Mouse (Mus musculus) liver, embryonic 12.5 days (tissue): ENCODE data around the gene Hist3h2a. TPM values are rescaled to one million over a fixed set of nuclear protein-coding genes. Genes with fewer than 3 reads are reported as not detected.
A peak's percentile ranks its signal among the peaks of the same experiment; 100 is the strongest.
"Not testable (repeated sequence)": the region's sequence is repeated elsewhere in the genome, so short reads cannot be mapped to it uniquely, and the experiment has no call there.

ENCODE experiments used
- ATAC-seq: fragments of 200-750 bp; cut with Nextera tagmentation; 2 replicates; pipeline ENCODE4 v1.8.0; 2017; ENCODE audit warnings: moderate number of reproducible peaks, mild to moderate bottlenecking, moderate library complexity
- H3K27ac ChIP-seq: fragments of 300-500 bp; sonication (generic); 2 replicates; pipeline ENCODE4 v1.5.1; 2016; ENCODE audit warnings: mild to moderate bottlenecking
- H3K27me3 ChIP-seq: fragments of 300-500 bp; sonication (generic); replicated peaks from 2 replicates; pipeline ENCODE4 v1.6.1; 2016; ENCODE audit warnings: mild to moderate bottlenecking, moderate library complexity
- H3K36me3 ChIP-seq: fragments of 300-500 bp; sonication (generic); 2 replicates; pipeline ENCODE4 v1.6.1; 2016; ENCODE audit warnings: mild to moderate bottlenecking, moderate library complexity
- H3K4me1 ChIP-seq: fragments of 300-500 bp; sonication (generic); 2 replicates; pipeline ENCODE4 v1.6.1; 2016
- H3K4me2 ChIP-seq: fragments of 300-500 bp; sonication (generic); 2 replicates; pipeline ENCODE4 v1.6.1; 2016; ENCODE audit warnings: mild to moderate bottlenecking, moderate library complexity
- H3K4me3 ChIP-seq: fragments of 300-500 bp; sonication (generic); 2 replicates; pipeline ENCODE4 v1.5.1; 2016; ENCODE audit warnings: mild to moderate bottlenecking, moderate library complexity
- H3K9ac ChIP-seq: fragments of 300-500 bp; sonication (generic); 2 replicates; pipeline ENCODE4 v1.6.1; 2016; ENCODE audit warnings: mild to moderate bottlenecking, moderate library complexity
- H3K9me3 ChIP-seq: fragments of 300-500 bp; sonication (generic); replicated peaks from 2 replicates; pipeline ENCODE4 v1.6.1; 2016; ENCODE audit warnings: mild to moderate bottlenecking, moderate library complexity
- WGBS: fragments of 180-500 bp; shearing (Covaris S2); methylation state at CpG from one replicate; pipeline ENCODE4 v1.1.7; 2016; ENCODE audit not compliant: insufficient replicate concordance; 5-methylcytosine and 5-hydroxymethylcytosine counted together
- polyA plus RNA-seq: library from polyadenylated mRNA; unstranded; fragments of >200 nt; fragmentation: Nextera tagmentation; extraction: Ambion mirVana; gene quantifications from 2 replicates; pipeline ENCODE4 v1.2.1, GENCODE M21; 2016

The Hist3h2a gene
- polyA plus RNA-seq, 1 experiment from 2014 or later = 14.3 TPM

GRCm38 (mm10) chr11:58948542-58949479, 5.7 kb upstream of the Hist3h2a start, which contains the start of gene Hist3h2ba:
Gene Hist3h2ba (plus strand): TSS chr11:58948920.
- Histone ChIP-seq H3K9ac (peak within 1 kb of the TSS; percentile 70), H3K4me2 (peak within 1 kb of the TSS; percentile 75), H3K36me3 (no peaks in the 10 kb centered on the region), H3K27me3 (peaks cover 80% of the 10 kb centered on the region), H3K4me3 (peak within 1 kb of the TSS; percentile 55), H3K27ac (peak within 1 kb of the TSS; percentile 72), H3K9me3 (no peaks in the 10 kb centered on the region), H3K4me1 (peaks cover 37% of the 10 kb centered on the region)
- 1% methylated on average over 48 of the region's 48 CpGs for WGBS
- ATAC-seq = peak; percentile 74

GRCm38 (mm10) chr11:58949480-58950431, 4.7 kb upstream of the Hist3h2a start:
- Histone ChIP-seq H3K27ac (peak overlapping the region; percentile 72; the same call in 1 of the 2 replicates), H3K4me1 (peaks cover 37% of the 10 kb centered on the region), H3K4me2 (peak overlapping the region; percentile 75), H3K4me3 (peak overlapping the region; percentile 55), H3K9ac (peak overlapping the region; percentile 70), H3K36me3 (no peaks in the 10 kb centered on the region), H3K27me3 (peaks cover 70% of the 10 kb centered on the region), H3K9me3 (no peaks in the 10 kb centered on the region)
- ATAC-seq = no peak
- 25% methylated on average over 20 of the region's 20 CpGs for WGBS

GRCm38 (mm10) chr11:58951210-58951609, 3.3 kb upstream of the Hist3h2a start:
- Histone ChIP-seq H3K27ac (no peak overlapping the region), H3K4me2 (no peak overlapping the region), H3K36me3 (peaks cover 3% of the 10 kb centered on the region), H3K4me1 (peaks cover 40% of the 10 kb centered on the region), H3K27me3 (peaks cover 56% of the 10 kb centered on the region), H3K9ac (no peak overlapping the region), H3K9me3 (no peaks in the 10 kb centered on the region), H3K4me3 (no peak overlapping the region)
- 72% methylated on average over 5 of the region's 5 CpGs for WGBS
- ATAC-seq = no peak

GRCm38 (mm10) chr11:58953351-58954169, 925 bp upstream of the Hist3h2a start:
- peak overlapping the region; percentile 98 for H3K9ac ChIP-seq
- peak overlapping the region; percentile 89 for H3K4me3 ChIP-seq
- no peaks in the 10 kb centered on the region for H3K9me3 ChIP-seq
- H3K36me3 ChIP-seq = peaks cover 25% of the 10 kb centered on the region
- peak; percentile 28 for ATAC-seq
- H3K27ac ChIP-seq = peak overlapping the region; percentile 99
- peaks cover 34% of the 10 kb centered on the region for H3K27me3 ChIP-seq
- H3K4me1 ChIP-seq = peaks cover 50% of the 10 kb centered on the region
- WGBS = under 1% methylated on average over 33 of the region's 33 CpGs
- peak overlapping the region; percentile 95 for H3K4me2 ChIP-seq

- H3K27me3 ChIP-seq = peaks cover 28% of the 10 kb centered on the region
- ATAC-seq, H3K9me3 ChIP-seq: not testable (repeated sequence)
- H3K36me3 ChIP-seq = peaks cover 25% of the 10 kb centered on the region
- H3K4me3 ChIP-seq = peak overlapping the region; percentile 89
- peaks cover 50% of the 10 kb centered on the region for H3K4me1 ChIP-seq
- WGBS = 0% methylated on average over 16 of the region's 17 CpGs
- H3K27ac ChIP-seq = peak overlapping the region; percentile 99
- H3K9ac ChIP-seq = peak overlapping the region; percentile 98
- H3K4me2 ChIP-seq = peak overlapping the region; percentile 95
Observed at GRCm38 (mm10) chr11:58954170-58954419, 390 bp upstream of the Hist3h2a start.

GRCm38 (mm10) chr11:58955143-58955867, 820 bp downstream of the Hist3h2a start:
- Histone ChIP-seq H3K4me1 (peaks cover 52% of the 10 kb centered on the region), H3K9me3 (no peaks in the 10 kb centered on the region), H3K4me3 (peak overlapping the region; percentile 89), H3K27me3 (peaks cover 17% of the 10 kb centered on the region), H3K36me3 (peaks cover 25% of the 10 kb centered on the region), H3K27ac (peak overlapping the region; percentile 99), H3K4me2 (peak overlapping the region; percentile 95), H3K9ac (peak overlapping the region; percentile 98)
- peak; percentile 30 for ATAC-seq
- under 1% methylated on average over 20 of the region's 20 CpGs for WGBS

- peak overlapping the region; percentile 98 for H3K9ac ChIP-seq
- peaks cover 54% of the 10 kb centered on the region for H3K4me1 ChIP-seq
- H3K9me3 ChIP-seq = no peaks in the 10 kb centered on the region
- peaks cover 11% of the 10 kb centered on the region for H3K27me3 ChIP-seq
- H3K36me3 ChIP-seq = peaks cover 25% of the 10 kb centered on the region
- H3K4me3 ChIP-seq = peak overlapping the region; percentile 89
- peak overlapping the region; percentile 95 for H3K4me2 ChIP-seq
- ATAC-seq = no peak
- H3K27ac ChIP-seq = peak overlapping the region; percentile 99
- 45% methylated on average over 8 of the region's 8 CpGs for WGBS
Observed at GRCm38 (mm10) chr11:58955868-58956257, 1.4 kb downstream of the Hist3h2a start.

GRCm38 (mm10) chr11:58957226-58957914, 2.9 kb downstream of the Hist3h2a start:
- peak overlapping the region; percentile 95 for H3K4me2 ChIP-seq
- no peak for ATAC-seq
- WGBS = 89% methylated on average over 5 of the region's 5 CpGs
- peaks cover 25% of the 10 kb centered on the region for H3K36me3 ChIP-seq
- peak overlapping the region; percentile 98 for H3K9ac ChIP-seq
- peaks cover 8% of the 10 kb centered on the region; the same call in 1 of the 2 replicates for H3K9me3 ChIP-seq
- peaks cover 59% of the 10 kb centered on the region for H3K4me1 ChIP-seq
- H3K27ac ChIP-seq = peak overlapping the region; percentile 99
- peak overlapping the region; percentile 89 for H3K4me3 ChIP-seq
- peaks cover 14% of the 10 kb centered on the region for H3K27me3 ChIP-seq

GRCm38 (mm10) chr11:58958536-58958935, 4.1 kb downstream of the Hist3h2a start:
- 80% methylated on average over 6 of the region's 6 CpGs for WGBS
- peaks cover 8% of the 10 kb centered on the region; the same call in 1 of the 2 replicates for H3K9me3 ChIP-seq
- peak overlapping the region; percentile 72 for H3K9ac ChIP-seq
- H3K27ac ChIP-seq = peak overlapping the region; percentile 15; the same call in 1 of the 2 replicates
- H3K4me1 ChIP-seq = peaks cover 55% of the 10 kb centered on the region
- H3K4me3 ChIP-seq = peak overlapping the region; percentile 63
- peak overlapping the region; percentile 95 for H3K4me2 ChIP-seq
- ATAC-seq = no peak
- H3K36me3 ChIP-seq = peaks cover 25% of the 10 kb centered on the region
- peaks cover 26% of the 10 kb centered on the region for H3K27me3 ChIP-seq

- H3K9ac ChIP-seq = peak overlapping the region; percentile 72
- peaks cover 8% of the 10 kb centered on the region; the same call in 1 of the 2 replicates for H3K9me3 ChIP-seq
- peaks cover 33% of the 10 kb centered on the region for H3K27me3 ChIP-seq
- no peak for ATAC-seq
- peak overlapping the region; percentile 95 for H3K4me2 ChIP-seq
- 17% methylated on average over 15 of the region's 15 CpGs for WGBS
- peaks cover 55% of the 10 kb centered on the region for H3K4me1 ChIP-seq
- H3K27ac ChIP-seq = peak overlapping the region; percentile 69
- H3K4me3 ChIP-seq = peak overlapping the region; percentile 63
- H3K36me3 ChIP-seq = peaks cover 25% of the 10 kb centered on the region
Observed at GRCm38 (mm10) chr11:58959186-58959825, 4.8 kb downstream of the Hist3h2a start.
